Mouse (Mus musculus): ENCODE data around the gene Cds1. TPM values are rescaled to one million over a fixed set of nuclear protein-coding genes. Genes with fewer than 3 reads are reported as not detected.

Cds1 gene
- polyA plus RNA-seq, 1 experiment from 2014 or later: 32.4 TPM

- H3K9ac ChIP-seq (replicated peaks; ENCODE audit: low read depth): no peak overlapping the region
- no peak overlapping the region for H3K27ac ChIP-seq (ENCODE audit: low read length)
- no peak for DNase-seq (ENCODE audit: low spot score)
- no peaks in the 10 kb centered on the region for H3K4me1 ChIP-seq (ENCODE audit: insufficient read depth, low read depth, low read length)
- no peak overlapping the region for H3K4me3 ChIP-seq (ENCODE audit: low read depth, low read length)
- no peak for TF ChIP-seq CTCF (IDR thresholded peaks at IDR 0.05)
- TF ChIP-seq EP300 (IDR thresholded peaks at IDR 0.05): no peak
- H3K27me3 ChIP-seq (replicated peaks; ENCODE audit: insufficient read depth, low read length): no peaks in the 10 kb centered on the region
- H3K36me3 ChIP-seq (ENCODE audit: insufficient read depth, low read length): no peaks in the 10 kb centered on the region
- no peaks in the 10 kb centered on the region for H3K9me3 ChIP-seq (ENCODE audit: low read length)
- WGBS: 64% methylated on average over 5 of the region's 5 CpGs
- no peak overlapping the region for H3K4me2 ChIP-seq (replicated peaks; ENCODE audit: low read depth, low read length)
- ATAC-seq: peak; percentile 38
Observed at GRCm38 (mm10) chr5:101790560-101790959, 25.6 kb downstream of the Cds1 start.

DNA sequence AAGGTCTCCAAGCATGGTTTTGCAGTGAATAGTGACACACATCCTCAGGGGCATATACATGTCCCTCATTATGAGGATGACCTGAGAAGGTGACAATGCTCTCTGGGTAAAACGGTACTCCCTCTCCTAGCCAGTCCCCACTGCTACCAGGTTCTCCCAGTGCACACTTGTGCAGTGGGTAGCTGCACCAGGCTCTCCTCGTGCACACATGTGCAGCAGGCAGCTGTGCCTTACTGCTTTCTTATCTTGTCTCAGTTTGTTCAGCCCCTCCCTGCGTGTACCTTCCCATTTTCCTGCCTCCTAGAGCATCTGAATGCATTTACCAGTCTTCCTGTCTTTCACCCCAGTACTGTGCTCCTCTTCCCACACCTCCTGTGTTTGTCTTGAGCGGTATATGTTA, 27.7 kb downstream of the Cds1 start:
- ATAC-seq (no peak), DNase-seq (ENCODE audit: low spot score) (no peak)
- H3K4me3 ChIP-seq (ENCODE audit: low read depth, low read length): no peak overlapping the region
- no peaks in the 10 kb centered on the region for H3K27me3 ChIP-seq (replicated peaks; ENCODE audit: insufficient read depth, low read length)
- 36% methylated on average over 4 of the region's 4 CpGs for WGBS
- H3K4me2 ChIP-seq (replicated peaks; ENCODE audit: low read depth, low read length): no peak overlapping the region
- no peak for TF ChIP-seq EP300 (IDR thresholded peaks at IDR 0.05)
- no peak for TF ChIP-seq CTCF (IDR thresholded peaks at IDR 0.05)
- H3K9me3 ChIP-seq (ENCODE audit: low read length): no peaks in the 10 kb centered on the region
- no peaks in the 10 kb centered on the region for H3K4me1 ChIP-seq (ENCODE audit: insufficient read depth, low read depth, low read length)
- no peaks in the 10 kb centered on the region for H3K36me3 ChIP-seq (ENCODE audit: insufficient read depth, low read length)
- H3K9ac ChIP-seq (replicated peaks; ENCODE audit: low read depth): no peak overlapping the region
- no peak overlapping the region for H3K27ac ChIP-seq (ENCODE audit: low read length)

DNA sequence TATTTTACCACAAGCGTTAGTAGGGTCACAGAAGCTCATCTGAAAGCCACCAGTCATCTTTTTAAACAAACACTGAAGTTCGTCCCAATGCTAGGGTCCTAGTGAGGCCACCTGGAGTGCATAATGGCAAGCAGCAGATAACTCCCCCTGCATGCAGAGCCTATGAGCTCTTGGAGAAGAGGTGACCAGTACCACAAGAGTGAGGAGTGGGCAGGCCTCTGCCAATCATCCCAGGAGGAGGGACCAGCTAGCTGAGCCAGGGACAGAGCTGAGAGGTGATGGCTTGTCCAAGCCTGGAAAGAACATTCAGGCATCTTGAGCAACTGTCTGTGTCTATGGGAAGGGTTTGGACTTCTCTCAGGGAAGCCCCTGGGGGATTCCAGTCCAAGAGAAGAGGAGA, 37.0 kb downstream of the Cds1 start:
- H3K36me3 ChIP-seq (ENCODE audit: insufficient read depth, low read length): no peaks in the 10 kb centered on the region
- H3K9ac ChIP-seq (replicated peaks; ENCODE audit: low read depth): no peak overlapping the region
- no peak for DNase-seq (ENCODE audit: low spot score)
- 0 out of 2 replicates have a peak, but pooled peaks cover 3% of the 10 kb centered on the region for H3K4me1 ChIP-seq (ENCODE audit: insufficient read depth, low read depth, low read length)
- no peak overlapping the region for H3K4me3 ChIP-seq (ENCODE audit: low read depth, low read length)
- 0 out of 2 replicates have a peak overlapping the region, but pooled peaks have one; percentile 44 for H3K27ac ChIP-seq (ENCODE audit: low read length)
- no peaks in the 10 kb centered on the region for H3K27me3 ChIP-seq (replicated peaks; ENCODE audit: insufficient read depth, low read length)
- 44% methylated on average over 2 of the region's 2 CpGs for WGBS
- peak; percentile 16 for ATAC-seq
- no peaks in the 10 kb centered on the region for H3K9me3 ChIP-seq (ENCODE audit: low read length)
- TF ChIP-seq EP300 (IDR thresholded peaks at IDR 0.05): no peak
- no peak for TF ChIP-seq CTCF (IDR thresholded peaks at IDR 0.05)
- no peak overlapping the region for H3K4me2 ChIP-seq (replicated peaks; ENCODE audit: low read depth, low read length)

- Histone ChIP-seq H3K9ac (replicated peaks; ENCODE audit: low read depth) (no peak overlapping the region), H3K4me2 (replicated peaks; ENCODE audit: low read depth, low read length) (no peak overlapping the region), H3K36me3 (ENCODE audit: insufficient read depth, low read length) (no peaks in the 10 kb centered on the region), H3K9me3 (ENCODE audit: low read length) (no peaks in the 10 kb centered on the region), H3K4me1 (ENCODE audit: insufficient read depth, low read depth, low read length) (0 out of 2 replicates have a peak, but pooled peaks cover 3% of the 10 kb centered on the region), H3K27me3 (replicated peaks; ENCODE audit: insufficient read depth, low read length) (no peaks in the 10 kb centered on the region), H3K4me3 (ENCODE audit: low read depth, low read length) (no peak overlapping the region), H3K27ac (ENCODE audit: low read length) (0 out of 2 replicates have a peak overlapping the region, but pooled peaks have one; percentile 44)
- peak; percentile 74 for TF ChIP-seq EP300 (IDR thresholded peaks at IDR 0.05)
- no peak for TF ChIP-seq CTCF (IDR thresholded peaks at IDR 0.05)
- ATAC-seq (peak; percentile 98), DNase-seq (ENCODE audit: low spot score) (peak; percentile 86)
- 43% methylated on average over 9 of the region's 9 CpGs for WGBS
Observed at GRCm38 (mm10) chr5:101802358-101803022, 37.6 kb downstream of the Cds1 start.

GRCm38 (mm10) chr5:101811296-101812169, 46.6 kb downstream of the Cds1 start:
- no peaks in the 10 kb centered on the region for H3K27me3 ChIP-seq (replicated peaks; ENCODE audit: insufficient read depth, low read length)
- H3K4me3 ChIP-seq (ENCODE audit: low read depth, low read length): no peak overlapping the region
- ATAC-seq: no peak
- no peaks in the 10 kb centered on the region for H3K4me1 ChIP-seq (ENCODE audit: insufficient read depth, low read depth, low read length)
- no peak overlapping the region for H3K27ac ChIP-seq (ENCODE audit: low read length)
- H3K4me2 ChIP-seq (replicated peaks; ENCODE audit: low read depth, low read length): no peak overlapping the region
- DNase-seq (ENCODE audit: low spot score): no peak
- no peaks in the 10 kb centered on the region for H3K9me3 ChIP-seq (ENCODE audit: low read length)
- peak; percentile 42 for TF ChIP-seq CTCF (IDR thresholded peaks at IDR 0.05)
- TF ChIP-seq EP300 (IDR thresholded peaks at IDR 0.05): no peak
- H3K36me3 ChIP-seq (ENCODE audit: insufficient read depth, low read length): no peaks in the 10 kb centered on the region
- H3K9ac ChIP-seq (replicated peaks; ENCODE audit: low read depth): no peak overlapping the region
- 80% methylated on average over 6 of the region's 6 CpGs for WGBS

DNA sequence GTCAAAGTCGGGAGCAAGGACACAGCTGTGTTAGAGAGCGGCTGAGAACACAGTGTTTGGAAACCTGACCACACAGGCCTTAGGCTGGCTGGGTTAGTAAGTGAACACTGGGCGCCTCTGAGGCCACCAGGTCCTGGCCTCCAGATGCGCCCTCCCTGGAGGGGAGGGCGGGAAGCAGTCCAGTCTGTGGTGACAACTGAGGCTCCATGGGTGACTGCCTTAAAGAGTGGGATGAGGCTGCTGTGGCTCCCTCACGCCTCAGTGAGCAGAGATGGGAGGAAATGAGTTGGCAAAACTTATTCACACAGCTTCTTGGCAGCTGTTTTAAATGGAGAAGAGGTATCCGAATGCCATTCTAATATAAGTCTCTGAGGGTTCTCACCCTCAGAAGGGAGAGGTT, 51.9 kb downstream of the Cds1 start:
- Histone ChIP-seq H3K9me3 (ENCODE audit: low read length) (no peaks in the 10 kb centered on the region), H3K4me1 (ENCODE audit: insufficient read depth, low read depth, low read length) (no peaks in the 10 kb centered on the region), H3K27ac (ENCODE audit: low read length) (no peak overlapping the region), H3K9ac (replicated peaks; ENCODE audit: low read depth) (no peak overlapping the region), H3K4me2 (replicated peaks; ENCODE audit: low read depth, low read length) (no peak overlapping the region), H3K27me3 (replicated peaks; ENCODE audit: insufficient read depth, low read length) (no peaks in the 10 kb centered on the region), H3K4me3 (ENCODE audit: low read depth, low read length) (no peak overlapping the region), H3K36me3 (ENCODE audit: insufficient read depth, low read length) (no peaks in the 10 kb centered on the region)
- no peak for TF ChIP-seq EP300 (IDR thresholded peaks at IDR 0.05)
- TF ChIP-seq CTCF (IDR thresholded peaks at IDR 0.05): no peak
- DNase-seq (ENCODE audit: low spot score): no peak
- ATAC-seq: no peak
- 57% methylated on average over 7 of the region's 7 CpGs for WGBS

Measured in lung, postnatal 0 days (tissue).